Mouse (Mus musculus) cerebellum, adult (tissue): ENCODE measurements at regions not wholly inside any gene's neighbourhood (a gene's known extent, or its start where the extent isn't known, plus 50 kb on each side); places are given as distances from the start of the nearest gene placed in this dataset.
A peak's percentile ranks its signal among the peaks of the same experiment; 100 is the strongest.

Source experiments
- ATAC-seq: cut with Nextera tagmentation; 2 replicates; pipeline ENCODE4 v1.9.2; 2017; ENCODE audit warnings: mild to moderate bottlenecking, moderate library complexity, mixed read lengths; ENCODE audit not compliant: insufficient number of reproducible peaks, low FRiP score, low TSS enrichment

DNA sequence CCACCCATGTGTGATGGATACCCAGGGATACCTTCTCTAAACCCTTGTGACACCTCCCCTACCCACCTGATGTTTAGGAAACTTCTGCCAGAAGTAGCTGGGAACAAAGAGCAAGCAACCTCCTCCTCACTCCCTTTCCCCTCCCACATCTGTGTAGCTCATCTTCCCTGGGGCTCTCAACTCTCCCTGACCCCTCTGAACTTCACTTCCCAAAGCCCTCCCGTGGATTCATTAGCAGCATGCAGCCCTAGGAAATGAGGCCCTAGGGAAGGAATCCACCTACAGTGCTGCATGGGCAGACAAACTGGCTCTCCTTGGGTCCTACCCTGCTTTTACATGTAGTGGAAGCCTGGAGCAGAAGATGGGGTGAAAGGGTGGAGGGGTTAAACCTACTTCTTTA, 370.6 kb downstream of the Gm9195 start:
- no peak for ATAC-seq

DNA sequence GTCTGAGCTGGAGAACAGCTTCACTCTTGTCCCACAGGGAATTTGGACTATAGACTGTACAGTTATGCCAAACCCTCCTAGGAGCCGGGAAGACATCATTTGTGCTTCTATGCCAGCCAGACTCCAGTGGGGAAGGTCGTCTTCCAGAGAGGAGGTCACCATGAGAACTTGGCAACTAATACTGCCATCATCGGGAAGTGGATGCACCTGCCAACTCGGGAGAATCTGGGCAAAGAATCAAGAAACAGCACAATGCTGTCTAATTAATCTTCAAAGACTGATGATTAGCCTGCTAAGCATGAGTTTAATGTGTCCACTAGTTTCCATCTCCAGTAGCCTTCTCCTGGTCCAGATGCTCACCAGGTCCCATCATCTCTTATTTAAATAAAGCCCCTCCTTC, 374.8 kb downstream of the Gm9195 start:
- peak; percentile 69 for ATAC-seq

DNA sequence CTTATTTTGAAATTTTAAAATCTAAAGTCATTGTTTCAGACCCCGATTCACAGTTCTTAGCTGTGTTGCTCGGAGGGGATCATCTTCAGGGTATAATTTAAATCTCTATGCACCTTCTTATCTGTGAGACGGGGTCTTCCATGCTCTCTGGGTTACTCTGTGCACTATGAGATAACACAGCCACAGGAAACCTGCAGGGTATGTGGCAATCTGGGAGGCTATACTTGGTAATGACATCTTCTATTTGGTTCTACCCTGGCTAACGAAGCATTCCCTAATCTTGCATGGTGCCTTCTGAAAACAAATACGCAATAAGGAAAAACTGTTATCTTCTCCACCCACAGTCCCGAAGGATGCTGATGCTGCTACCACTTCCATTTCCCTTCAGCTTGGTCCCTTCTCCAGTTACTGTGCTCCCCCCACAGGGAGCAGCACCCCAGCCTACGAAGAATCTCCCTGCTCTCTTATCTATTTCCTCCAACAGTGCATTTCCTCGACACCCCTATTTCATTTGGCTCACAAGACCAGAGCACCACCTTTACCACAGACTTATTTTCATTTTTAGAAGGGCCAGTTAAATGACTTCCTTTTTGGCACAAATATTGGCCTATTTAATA, 378.2 kb downstream of the Gm9195 start:
- no peak for ATAC-seq

DNA sequence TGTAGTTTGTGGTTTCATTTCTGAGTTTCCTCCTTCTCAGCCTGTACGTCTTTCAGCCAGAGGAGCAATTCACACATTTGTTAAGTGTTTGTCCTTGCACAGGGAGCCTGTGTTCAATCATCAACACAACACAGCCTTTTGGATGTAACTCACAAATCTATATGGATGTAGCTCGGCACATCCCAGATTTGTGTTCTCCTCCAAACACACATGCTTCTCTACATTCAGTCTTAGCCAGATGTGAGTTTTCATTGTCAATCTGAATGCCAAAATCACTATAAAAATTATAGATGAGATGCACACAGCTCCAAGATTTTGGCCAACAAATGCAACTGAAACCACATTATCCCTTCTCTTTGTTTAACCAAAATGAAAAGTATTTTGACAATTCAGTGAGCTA, 380.9 kb downstream of the Gm9195 start:
- ATAC-seq = no peak

DNA sequence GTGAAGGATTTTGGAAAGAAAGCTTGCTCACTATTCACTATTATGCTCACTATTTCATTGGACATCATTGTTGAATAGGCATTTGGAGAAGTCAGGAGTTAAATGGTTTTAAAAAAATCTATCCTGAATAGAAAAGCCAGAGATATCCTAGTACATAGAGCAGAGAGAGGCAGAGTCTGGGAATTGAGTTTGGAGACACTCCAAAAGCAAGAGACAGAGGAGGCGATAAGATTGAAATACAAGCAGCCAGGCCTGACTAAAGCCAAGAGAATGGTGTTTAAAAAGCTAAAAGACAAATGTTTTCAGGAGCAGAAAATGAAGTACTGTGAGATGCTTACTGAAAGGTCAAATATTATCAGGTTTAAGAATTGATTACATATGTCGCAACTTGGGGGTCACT, 400.1 kb downstream of the Gm9195 start:
- no peak for ATAC-seq

DNA sequence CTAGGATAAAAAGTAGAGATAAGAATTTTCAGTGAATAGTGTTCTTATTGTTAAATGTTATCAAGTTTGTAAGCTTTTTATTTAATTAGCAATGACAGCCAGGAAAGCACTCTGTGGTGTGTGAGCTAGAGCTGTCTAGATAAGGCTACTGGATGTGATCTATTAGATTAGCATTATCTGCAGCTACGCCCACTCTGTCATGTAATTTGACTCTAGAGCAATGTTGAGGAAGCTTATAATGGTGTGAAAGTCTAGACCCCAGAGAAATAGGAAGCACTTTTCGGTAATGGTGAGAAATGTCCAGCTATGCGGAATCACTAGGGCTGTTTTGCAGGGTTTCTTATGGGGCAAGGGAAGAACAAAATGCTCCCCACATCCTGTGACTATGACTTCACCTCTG, 410.2 kb downstream of the Gm9195 start:
- no peak for ATAC-seq

DNA sequence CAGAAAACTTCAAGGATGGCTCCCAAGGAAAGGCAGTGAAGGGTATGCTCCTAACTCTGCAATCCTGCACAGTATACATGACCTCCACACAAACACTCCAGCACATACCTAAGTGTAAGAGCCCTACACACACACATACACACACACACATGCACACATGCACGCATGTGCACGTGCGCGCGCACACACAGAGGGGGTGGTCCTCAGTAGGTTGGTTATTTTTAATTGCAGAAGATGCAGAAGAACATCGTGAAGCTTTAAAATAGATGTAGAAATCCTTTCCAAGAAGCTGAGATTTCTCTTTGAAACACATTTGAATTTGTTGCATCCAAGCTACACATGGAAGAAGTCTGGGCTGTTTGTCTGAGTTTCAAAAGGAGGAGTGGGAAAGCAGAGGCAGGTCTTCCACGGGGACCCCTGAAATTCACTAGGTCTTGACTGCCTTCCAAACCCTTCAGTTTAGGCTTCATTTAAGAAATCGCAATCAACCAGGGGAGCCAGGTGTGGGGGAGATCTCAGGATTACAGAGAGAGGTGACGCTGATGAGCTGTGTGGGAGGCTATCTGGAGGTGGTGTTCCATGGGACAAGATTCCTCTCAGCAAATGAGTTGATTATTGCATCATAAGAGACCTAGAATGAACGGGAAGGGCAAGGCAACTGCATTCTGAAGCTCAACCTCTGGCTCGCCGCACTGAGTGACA, 427.4 kb downstream of the Gm9195 start:
- no peak for ATAC-seq

DNA sequence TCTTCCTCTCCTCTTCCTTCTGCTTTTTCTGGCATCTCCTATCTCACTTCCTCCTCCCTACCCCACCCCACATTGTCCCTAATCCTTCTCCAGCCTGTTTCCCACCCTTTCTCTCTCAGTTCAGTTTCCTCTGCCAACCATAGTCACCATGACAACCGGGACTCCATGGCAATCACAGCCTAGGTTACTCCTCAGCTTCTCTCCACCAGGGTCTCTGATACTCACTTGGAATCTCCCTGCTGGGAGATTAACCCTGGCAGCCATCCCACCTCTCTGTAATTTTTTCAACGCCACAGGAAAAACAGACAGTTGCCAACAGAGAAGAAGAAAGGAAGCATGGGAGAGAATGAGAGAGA, 448.8 kb downstream of the Gm9195 start:
- no peak for ATAC-seq

DNA sequence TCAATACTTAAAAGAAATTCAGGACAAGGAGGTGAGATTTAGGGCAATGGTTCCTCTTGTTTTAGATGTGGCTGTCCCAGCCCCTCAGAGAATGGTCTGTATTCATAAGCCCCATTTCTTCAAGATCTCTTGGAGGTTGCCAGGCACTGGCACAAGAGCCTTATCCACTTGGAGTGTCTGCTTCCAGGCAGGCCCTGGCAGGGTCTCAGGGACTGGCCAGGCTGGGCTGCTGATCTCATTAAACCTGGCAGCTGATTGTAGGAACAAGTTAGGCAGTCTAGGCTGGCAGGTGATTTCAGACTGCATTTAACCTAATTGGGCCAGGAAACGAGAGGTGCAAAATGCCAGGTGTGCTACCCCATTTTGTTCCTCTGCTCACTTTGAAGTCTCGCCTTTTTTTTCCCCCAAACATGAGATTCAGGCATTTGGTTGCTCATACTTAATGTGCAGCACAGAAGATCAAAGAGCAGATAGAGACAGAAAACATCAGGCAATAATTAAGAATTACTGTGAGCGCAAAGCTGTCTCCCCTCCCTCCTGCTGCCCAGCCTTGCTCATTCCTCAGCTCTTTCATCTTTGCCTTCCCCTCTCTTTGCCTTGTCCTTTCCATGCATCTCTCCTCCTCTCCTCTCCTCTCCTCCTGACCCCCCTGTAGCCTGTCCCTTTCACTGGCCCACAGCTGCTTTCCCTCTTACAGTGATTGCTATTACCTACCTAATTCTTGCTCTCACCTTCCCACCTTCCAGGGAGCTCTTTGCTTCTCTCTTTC, 449.3 kb downstream of the Gm9195 start:
- no peak for ATAC-seq

DNA sequence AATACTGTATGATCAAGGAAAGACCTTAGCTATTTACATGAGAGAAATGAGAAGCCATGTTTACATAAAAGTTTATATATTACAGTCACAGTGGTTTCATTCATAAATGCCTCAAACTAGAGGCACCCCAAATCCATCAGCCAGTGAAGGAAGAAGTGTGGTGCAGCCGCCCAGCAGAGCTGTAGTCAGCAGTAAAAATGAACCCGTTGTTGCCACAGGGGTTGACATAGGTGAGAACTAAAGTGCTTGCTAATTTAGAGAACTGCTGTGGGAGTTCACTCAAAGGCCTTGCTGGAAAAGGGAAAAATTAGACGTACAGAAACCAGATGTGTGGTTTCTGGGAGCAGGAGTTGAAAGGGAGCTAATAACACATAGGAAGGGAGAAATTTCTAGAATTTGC, 461.2 kb downstream of the Gm9195 start:
- no peak for ATAC-seq

DNA sequence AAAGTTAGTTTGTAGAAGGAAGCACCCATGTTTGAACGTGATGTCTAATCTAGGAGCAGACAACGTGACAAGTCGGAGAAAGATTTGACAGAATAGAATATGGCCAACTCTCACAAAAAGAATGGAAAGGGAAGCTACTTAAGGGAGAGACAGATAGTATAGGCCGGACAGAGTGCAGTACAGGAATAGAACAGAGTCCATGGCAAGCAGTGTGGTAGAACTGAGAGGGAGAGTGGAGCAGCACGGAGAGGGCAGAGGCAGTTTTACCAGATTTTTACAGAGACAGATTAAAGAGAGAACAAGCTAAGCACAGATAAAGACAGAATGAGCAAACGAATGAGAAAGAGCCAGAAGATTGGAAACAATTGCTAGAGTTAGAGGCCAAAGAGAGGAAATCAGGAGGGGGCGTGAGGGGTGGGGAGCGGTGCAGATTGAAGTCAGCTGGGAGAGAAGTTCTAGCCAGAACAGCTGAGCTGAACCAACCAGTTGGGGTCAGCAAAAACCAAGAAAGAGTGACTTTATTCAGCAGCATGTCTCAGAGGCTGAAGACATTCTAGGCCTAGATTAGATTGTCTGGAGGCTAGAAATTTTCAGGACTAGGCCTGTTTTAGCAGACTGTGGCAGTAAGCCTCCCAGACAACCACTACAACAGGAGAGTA, 464.1 kb downstream of the Gm9195 start:
- no peak for ATAC-seq

DNA sequence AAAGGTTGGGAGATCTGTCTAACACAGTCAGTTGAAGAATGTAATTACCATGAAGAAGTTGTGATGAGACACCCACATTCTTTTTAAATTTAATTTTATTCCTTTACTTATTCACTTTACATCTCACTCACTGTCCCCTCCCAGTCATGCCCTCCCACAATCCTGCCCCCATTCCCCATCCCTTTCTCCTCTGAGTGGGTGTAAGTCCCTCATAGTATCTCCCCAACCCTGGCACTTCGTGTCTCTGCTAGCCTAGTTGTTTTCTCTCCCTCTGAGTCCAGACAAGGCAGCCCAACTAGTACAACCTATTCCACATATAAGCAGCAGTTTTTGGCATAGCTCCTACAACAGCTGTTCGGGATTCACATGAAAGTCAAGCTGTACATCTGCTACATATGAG, 487.3 kb downstream of the Gm9195 start:
- ATAC-seq = no peak

DNA sequence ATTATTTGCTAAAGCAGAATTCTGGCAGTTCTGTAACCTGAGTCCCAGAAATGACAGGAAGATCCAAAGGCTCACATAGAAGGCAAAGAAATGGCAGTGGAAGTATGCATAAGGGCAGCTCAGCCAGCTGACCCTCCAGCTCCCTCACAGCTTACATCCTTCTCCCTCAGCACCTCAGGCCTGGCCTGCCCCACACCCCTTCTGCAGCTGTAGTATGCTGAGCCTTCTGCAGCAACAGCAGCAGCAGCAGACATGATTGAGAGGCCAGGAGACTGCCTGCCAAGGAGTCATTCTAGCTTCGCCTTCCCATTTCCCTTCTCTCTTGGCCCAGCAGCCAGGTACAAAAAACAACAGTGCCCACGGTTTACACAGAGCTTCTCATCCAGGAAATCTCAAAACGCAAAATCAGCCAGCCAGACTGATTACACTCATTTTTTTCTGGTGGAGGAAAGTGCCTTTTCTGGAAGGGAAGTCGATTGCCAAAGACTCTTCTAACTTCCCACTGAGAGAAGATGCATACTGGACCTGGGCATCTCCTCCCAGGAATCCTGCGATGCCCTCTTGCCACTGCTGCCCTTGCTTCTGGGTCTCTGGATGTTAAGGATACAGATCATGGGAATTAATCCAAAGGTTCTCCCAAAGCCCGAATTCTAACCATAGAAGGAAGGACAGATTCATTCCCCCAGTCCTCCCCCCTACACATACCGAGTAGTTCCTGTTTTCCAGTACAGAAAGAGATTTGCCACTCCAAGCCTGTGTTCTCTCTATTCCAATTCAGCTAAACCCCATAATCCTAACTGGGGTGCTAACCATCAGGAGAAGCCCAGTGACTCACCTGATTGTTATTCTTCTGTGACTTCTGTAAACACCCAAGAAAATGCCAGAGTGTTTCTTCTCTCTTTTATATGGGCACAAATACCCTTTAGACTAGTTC, 489.2 kb downstream of the Gm9195 start:
- no peak for ATAC-seq

DNA sequence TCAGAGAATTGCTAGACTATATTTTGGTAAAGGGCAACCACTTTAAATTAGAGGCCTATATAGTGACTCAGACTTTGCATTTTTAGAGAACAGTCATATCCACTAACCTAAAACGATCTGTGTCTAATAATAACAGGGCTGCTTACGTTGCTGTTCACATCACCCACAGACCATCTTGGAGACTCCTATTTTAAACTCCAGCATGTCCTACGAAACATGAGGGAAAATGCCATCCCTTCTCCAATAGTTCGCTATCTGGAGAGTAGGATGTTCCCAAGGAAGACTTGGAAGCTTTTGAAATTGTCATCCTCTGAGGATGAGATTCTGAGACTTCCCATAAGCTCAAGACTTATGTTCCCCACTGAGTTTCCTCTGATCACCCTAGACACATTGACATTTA, 518.6 kb downstream of the Gm9195 start:
- no peak for ATAC-seq

DNA sequence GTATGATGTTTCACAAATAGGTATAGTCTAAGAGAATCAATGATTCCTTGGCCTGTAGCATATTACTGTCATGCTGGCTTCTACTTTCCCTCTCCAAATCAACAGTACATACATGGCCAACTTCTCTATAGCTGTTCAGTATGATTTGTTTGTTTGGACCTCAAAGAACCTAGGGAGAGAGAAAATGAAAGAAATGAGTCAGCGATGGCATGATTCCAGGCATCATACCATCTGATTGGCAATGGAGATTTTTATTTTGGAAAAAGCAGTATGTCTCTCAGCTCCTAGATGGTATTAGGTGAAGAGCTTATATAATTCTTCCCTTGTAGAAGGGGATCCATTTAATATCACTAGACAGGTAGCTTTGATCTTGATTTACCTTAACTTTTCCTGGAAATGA, 519.1 kb downstream of the Gm9195 start:
- ATAC-seq = no peak

DNA sequence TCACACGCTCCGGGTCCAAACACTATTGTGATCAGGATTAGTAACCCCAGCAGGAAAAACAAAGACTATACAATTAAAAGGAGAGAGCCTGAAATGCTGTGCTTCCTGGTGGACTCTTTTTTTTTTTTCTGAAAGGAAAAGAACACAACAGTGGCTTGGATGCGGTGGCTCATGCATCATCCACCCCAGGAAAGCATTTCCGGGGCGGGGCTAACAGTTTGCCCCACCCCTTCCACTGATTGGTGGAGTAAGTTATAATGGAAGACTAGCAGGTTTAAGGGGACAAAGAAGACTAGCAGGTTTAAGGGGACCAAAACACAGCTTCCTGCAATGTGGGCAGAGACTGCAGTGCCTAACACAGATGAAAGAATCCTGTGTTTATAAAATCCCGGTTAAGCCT, 524.0 kb downstream of the Gm9195 start:
- ATAC-seq = no peak

DNA sequence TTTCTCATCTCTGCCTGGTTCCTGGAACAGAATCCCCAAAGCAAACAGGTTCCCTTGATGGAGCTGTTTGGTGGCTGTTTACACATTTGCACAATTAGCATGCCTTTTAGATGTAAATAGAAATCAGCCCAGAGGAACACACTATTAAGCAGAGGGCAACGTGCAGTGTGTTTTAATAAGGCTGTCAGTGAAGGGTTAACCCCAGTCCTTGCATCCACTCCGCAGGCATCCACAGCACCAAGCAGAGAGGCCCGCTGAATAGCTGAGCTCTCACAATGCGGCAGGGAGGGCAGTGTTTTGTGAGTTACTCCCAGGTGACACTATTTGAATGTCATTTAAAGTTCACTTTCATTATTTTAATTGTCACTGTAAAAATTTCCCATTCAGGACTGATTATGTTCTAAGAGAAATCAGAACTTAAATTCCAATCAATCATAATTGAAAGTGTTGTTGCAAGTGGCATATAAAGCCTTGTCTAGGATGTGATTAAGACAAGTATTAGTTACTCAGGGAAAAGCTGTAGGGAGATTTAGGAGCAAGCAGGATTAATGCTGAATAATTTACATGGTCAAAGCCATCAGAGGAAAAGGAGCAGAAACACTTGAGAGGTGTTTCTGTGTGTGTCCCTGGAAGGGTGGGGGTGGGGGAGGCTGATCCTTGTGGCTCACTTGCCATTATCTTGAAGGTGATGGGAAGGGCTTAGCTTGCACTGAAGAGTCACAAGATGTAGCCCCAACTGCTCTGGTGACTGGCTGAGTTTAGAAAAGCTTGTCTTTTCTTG, 528.1 kb downstream of the Gm9195 start:
- no peak for ATAC-seq

DNA sequence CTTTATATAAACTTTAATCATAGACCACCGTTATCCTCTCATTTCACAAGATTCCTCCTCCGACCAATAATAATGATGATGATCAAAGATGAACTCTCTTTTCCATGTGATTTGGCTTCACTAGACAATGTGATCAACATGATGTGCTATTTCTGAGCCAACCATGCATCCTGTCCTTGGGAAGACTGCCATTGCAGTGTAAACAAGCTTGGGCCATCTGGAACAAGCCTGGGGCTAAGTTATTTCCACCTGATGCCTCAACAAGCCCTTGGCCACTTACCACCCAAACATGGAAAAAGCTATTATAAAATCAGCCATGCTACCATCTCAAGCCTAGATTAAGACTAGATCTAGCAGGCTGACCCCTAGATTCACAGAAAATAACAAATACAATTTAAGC, 542.9 kb downstream of the Gm9195 start:
- no peak for ATAC-seq

DNA sequence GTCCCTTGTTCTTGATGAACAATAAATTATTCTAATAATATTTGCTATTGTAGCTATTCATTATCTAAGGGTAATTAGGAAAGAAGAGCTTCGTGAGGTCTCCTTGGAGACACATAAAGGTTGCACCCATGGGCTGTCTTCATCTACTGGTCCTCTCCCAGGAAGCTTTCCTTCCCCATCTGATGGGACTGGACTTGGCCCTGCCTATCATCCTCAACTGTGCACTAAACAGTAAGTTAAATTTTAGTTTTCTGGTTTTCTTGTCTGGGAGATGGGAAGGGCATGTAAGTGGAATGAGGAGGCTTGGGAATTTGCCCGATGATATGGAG, 554.5 kb downstream of the Gm9195 start:
- ATAC-seq = no peak
